Mouse (Mus musculus): ENCODE results near the gene Pcgf6.

The Pcgf6 gene

DNA sequence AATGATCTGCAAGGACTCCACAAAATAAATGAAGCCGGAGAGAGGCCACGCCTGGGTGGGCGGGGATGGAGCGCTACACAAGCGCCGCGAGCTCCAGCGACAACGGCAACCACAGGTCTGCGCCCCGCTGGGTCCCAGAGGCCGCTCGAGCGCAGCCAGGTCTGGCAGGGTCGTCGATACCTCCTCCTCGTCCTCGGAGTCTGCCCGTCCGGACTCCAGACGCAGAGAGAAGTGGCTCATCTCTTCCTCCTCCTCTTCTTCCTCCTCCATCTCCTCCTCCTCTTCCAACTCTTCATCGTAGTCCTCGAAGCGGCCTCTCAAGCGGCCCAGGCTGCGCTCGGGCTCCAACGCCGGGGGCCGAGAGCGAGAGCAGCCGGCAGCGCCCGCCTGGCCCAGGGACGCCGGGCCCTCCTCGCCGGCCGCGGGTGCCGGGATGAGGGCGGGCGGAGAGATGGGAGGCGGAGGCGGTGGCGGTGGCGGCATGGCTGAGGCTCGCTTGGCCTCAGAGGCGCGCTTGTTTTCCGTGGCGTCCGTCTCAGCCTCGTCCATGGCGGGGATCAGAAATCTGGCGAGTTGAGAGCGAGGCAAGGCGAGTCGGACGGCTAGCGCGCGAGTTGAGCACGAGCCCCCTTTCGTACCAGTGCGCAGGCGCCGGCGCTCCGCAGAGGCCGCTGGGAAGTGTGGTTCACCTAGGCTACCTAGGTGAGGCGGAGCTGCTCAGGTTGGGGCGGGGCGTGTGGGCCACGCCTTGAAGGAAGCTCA lies at the start of gene Pcgf6:
Gene Pcgf6, minus strand, starts transcription at position 636 of the 762 bp plus-strand sequence.
- DNase-seq = peak; percentile 76 to 80

DNA sequence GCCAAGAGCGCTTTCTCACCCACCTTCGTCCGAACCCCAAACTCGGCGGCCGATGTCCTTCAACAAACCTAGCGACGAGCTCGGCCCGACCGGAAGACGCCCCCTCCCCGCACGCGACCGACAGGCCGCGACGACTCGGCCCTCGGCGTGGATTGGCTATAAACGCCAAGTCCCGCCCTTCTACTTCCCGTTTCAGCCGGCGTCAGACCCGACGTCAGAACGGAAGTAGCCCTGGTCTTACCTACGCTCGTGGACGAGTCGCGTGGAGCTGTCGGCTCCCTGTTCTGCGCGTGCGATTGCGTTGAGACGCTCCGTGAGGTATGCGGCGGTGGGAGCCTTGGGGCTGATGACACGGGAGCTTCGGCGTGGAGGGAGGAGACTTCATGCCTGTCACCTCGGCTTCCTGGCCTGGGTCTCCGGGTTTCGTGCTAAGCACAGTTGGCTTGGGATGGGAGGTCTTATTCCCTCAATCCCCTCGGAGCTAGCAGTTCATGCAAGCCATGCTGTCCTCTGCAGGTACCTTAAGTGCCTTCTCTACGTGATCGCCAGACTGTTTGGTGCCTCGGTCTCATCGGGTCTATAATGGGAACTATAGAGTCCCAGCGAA lies 39.9 kb upstream of the Pcgf6 start, which contains the start of the genes Usmg5 and Pdcd11:
Gene Usmg5, minus strand, starts transcription at position 98 of the 607 bp plus-strand sequence.
Gene Pdcd11, plus strand, starts transcription at position 219 of the 607 bp plus-strand sequence.
- peak; percentile 88 to 91 for DNase-seq

DNA sequence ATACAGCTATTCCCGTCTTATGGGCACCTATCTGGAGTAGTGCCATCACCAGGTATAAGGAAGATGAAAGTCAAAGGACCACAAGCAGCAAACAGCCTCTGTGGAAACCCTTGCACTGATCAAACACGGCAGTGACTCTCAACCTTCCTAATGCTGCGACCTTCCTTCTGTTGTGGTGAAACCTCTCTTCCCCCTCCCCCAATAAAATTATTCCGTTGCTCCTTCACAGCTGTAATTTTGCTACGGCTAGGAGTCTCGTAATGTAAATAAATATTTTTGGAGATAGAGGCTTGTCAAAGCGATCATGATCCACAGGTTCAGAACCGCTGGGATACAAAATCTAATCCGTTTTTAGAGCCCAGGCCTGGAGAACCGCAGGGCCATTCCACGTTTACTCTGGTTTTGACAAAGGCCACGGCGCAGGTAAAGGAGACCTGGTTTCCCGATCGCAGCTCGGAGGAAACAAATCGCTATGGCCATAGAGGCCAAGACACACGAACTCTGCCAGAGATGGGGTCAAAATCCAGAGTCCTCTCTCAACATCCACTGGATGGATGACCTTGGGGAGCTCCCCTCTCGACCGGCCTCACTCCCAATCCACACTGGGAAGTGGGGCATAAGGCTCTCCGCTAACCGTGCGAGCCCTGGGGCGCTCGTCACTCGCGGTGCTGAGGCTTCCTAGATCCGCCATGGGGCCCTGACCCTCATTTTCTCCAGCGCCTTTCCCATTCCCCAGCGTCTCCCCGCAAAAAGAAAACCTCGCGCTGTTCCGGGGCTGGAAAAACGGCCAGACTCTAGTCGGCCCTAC lies 39.2 kb upstream of the Pcgf6 start:
- no peak for DNase-seq

DNA sequence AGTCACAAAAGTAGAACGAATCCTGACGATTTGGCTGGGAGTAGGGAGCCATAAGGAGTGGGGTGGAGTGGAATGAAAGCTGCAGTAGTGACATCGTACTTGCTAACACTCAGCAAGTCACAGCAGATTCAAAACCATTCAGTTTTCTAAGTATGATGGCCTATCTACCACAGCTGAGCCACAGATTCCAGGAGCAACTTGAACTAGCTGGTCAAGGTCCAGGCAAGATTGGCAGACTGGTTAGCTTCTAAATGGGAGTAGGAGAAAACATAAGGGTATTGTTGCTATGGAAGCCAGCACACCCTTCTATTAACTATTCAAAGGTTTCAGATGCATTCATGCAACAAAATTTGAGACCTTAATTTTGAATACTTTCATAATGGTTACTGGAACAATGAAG lies 37.5 kb upstream of the Pcgf6 start:
- no peak for DNase-seq

DNA sequence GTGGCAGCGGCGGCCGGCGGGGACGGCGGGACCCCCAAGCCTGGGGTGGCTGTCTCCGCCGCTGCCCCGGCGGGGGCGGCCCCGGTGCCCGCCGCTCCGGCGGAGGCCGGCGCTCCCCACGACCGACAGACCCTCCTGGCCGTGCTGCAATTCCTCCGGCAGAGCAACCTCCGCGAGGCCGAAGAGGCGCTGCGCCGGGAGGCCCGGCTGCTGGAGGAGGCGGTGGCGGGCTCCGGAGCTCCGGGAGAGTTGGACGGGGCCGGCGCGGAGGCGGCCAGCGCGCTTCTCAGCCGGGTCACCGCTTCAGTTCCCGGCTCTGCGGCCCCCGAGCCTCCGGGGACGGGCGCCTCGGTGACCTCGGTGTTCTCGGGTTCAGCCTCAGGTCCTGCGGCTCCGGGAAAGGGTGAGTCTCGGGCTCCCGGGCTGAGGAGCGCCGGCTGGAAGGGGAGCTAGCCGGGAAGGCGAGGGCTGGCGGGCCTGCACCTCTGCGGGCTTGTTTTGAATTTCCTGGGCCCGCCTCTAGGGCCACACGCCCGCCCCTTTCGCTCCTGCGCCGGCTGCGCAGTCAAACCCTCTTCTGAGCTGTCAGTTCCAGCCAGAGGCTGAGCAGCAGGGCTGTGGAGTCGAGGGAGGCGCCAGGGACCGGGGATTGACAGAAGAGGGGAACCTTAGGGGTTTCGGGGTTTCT lies 17.4 kb upstream of the Pcgf6 start:
- peak; percentile 75 to 82 for DNase-seq

DNA sequence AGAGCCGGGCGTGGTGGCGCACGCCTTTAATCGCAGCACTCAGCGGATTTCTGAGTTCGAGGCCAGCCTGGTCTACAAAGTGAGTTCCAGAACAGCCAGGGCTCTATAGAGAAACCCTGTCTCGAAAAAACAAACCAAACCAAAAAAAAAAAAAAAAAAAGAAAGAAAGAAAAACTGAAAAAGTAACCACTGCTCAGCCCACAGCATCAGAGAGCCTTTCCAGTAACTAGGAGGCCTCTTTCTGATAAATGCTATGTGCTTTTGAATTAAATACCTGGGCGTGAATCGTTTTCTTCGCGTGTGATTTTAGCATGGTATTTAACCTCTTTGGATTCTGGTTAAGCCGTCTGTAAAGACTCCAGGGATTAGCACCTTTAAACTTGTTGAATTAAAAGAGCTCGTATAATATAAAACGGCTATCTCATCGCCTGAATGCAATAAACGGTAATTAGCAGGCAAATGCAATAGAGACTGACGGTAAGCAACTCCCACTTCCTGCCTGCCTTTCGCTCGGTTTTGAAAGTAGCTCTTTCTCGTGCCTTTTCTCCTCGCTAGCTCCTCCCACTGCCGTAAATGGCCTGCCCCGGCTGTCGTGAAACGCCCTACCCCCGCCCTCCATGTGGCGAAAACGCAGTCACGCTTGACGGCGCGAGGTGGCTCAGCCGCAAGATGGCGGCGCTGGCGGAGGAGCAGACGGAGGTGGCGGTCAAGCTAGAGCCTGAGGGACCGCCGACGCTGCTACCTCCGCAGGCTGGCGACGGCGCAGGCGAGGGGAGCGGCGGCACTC lies 16.6 kb upstream of the Pcgf6 start, which contains the start of gene Taf5:
Gene Taf5, plus strand, starts transcription at position 651 of the 787 bp plus-strand sequence.
- peak; percentile 94 to 97 for DNase-seq

DNA sequence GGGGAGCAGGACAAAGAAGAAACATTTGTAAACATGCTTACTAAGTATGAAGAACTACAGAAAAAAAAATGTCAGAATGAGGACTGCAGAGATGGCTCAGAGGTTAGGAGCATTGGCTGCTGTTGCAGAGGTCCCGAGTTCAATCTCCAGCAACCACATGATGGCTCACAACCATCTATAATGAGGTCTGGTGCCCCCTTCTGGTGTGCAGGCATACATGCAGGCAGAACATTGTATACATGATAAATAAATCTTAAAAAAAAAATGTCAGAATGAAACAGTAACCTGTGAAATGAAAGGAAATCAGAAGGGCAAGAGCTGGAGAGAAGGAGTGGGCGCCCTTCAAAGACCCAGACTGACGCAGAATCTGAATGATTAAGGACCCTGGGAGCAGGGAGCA lies 15.2 kb upstream of the Pcgf6 start:
- DNase-seq = no peak

DNA sequence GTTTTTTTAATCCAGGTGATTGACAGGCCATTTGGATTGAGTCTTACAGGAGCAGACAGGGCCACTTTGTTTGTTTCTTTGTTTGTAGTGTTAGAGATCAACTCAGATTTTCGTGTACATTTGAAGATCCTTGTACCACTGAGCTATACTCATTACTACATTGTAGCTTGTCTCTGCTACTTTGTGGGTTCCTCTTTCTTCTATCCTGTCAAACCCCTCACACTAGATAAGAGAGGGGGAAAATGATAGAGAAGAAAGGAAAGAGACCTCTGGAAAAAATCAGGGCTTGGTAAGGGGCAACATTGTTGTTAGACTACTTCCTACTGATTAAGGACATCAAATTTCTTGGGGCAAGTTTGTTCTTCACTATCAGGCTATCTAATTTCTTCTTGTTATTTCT lies 7.0 kb upstream of the Pcgf6 start:
- no peak for DNase-seq

DNA sequence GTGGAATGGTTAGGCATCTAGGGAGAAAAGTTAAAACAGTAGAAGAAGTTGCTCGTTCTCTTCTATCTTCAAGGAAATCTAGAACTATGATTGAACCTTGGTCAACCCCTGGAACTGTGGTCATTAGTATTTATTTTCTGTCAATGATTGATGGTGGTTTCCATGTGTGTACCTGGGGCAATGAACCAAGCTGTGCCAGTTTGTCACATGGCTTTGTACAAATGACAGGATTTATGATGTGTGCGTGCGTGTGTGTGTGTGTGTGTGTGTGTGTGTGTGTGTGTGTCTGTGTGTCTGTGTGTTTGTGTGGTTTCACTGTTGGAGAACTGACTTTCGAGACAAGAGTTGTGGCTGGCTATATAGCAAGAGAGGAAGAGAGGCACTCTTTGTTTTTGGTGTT lies 2.8 kb upstream of the Pcgf6 start:
- no peak for DNase-seq

DNA sequence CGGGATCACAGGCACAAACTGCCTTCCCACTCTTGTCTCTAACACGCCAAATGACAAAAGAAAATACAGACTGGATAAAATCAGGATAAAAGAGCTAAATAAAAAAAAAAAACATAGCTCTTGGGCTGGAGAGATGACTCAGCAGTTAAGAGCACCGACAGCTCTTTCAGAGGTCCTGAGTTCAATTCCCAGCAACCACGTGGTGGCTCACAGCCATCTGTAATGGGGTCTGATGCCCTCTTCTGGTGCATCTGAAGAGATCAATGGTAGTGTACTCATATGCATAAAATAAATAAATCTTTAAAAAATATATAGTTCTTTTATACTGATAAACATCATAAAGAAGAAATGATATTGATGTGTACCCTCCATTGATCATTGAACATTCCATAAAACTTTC lies 2.2 kb upstream of the Pcgf6 start:
- DNase-seq = no peak

DNA sequence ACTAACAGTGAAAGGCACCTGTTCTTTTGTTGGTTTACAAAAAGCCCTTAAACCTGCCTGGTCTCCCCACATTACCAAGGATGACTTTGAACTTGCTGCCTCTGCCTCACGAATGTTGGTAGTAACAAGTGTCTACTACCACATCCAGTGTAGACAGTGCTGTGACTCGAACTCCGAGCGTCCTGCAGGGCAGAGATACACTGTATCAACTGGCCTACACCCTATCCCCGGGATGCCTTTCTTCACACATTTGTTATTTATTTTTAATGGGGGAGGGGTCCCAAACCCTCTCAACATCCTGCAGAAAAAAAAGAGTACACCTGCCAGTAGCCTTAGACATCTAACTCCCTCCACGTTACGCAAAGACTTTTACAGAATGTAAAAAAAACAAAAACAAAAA lies 866 bp downstream of the Pcgf6 start:
- no peak for DNase-seq

DNA sequence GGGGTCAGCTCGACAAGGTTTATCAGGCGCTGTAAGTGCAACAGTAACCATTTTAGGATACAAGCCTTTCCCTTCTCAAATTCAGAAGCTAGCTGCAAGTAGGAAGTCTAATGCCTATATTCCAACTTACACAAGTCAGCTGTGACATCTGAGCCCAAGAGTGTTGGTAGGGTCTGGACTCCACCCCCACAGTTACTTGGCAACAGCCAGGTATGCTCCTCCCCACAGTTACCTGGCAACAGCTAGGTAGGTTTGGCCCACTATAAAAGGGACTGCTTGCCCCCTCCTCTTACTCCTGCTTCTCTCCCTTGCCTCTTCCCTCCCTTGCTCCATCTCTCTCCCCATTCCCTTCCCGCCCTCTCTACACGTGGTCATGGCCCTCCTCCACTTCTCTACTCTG lies 1.6 kb downstream of the Pcgf6 start:
- DNase-seq = no peak

DNA sequence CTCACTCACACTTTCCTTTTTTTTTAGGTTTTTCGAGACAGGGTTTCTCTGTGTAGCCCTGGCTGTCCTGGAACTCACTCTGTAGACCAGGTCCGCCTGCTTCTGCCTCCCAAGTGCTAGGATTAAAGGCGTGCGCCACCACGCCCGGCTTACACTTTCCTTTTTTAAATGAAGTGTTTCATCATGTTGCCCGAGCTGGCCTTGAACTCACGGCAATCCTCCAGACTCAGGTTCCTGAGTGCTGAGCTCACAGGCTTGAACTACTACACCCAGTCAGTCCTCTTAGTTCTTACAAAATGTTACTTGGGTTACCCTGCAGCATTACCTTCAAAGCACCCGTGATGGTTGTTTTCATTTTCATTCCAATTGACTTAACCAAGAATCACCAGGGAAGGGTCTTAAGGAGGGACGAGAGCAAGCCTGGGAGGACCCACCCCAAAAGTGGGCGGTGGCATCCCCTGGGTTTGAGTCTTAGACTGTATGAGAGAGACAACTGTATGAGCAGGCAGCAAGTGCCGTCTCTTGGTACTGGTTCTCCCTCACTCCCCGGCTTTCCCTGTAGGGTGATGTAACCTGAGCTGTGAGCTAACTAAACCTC lies 3.4 kb downstream of the Pcgf6 start:
- DNase-seq = no peak

DNA sequence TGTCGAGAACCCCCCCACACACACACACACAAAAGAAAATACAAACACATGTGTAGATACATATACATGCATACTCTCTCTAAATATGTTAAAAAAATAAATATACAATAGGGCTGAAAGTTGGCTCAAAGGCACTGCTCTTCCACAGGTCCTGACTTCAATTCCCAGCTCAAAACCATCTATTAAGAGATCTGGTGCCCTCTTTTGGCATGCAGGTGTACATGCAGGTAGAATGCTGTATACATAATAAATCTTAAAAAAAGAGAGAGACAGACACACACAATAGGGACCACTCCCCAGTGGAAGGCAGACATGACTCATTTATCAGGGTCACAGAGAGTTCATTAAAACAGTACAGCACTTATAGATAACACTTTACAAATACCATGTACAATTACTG lies 4.4 kb downstream of the Pcgf6 start:
- DNase-seq = no peak

DNA sequence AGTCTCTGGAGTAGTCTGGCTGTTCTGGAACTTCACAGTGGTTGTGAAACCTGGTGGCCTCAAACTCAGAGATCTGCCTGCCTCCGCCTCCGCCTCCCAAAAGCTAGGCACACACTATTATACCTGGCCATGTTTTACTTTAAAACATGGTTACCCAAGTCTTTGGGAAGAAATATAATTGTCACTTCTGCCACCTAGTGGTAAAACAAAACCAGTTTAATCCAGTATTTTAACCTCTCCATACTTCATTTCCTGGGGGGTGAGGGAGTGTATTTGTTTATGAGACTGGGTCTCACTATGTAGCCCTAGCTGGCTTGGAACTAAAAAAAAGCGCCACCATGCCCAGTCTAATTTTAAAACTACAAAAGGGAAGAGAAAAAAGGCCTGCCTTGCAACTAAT lies 7.1 kb downstream of the Pcgf6 start:
- no peak for DNase-seq

DNA sequence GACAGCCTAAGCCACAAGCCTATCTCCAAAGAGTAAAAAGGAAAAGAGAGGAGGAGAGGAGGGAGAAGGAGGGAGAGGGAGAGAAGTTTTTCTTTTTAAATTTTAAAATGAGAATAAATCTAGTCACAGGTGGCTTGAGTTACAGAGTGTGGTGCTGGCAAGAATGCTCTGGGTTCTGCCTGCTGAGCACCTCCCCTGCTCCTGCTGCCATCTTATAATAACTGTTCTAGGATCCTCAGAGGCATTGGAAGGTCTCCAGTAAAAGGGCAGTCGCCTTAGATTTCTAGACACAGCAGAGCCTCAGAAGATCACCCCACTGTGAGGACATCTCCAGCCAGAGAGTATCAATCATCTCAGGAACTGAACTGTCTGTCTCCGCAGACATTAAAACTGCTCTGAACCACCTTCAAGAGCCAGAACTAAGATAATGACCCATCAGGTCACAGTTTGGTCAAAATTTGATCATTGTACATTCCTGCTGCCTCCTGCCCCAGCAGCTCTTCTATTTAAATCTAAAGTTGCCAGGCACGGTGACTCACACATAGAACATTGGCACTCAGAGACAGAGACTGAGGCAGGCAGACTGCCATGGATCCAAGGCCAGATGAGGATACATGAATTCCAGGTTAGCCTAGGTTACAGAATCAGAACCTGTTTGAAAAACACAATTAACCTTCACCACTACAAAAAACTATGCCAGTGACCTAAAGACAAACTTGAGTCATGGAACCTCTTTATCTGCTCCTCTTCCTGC lies 9.8 kb downstream of the Pcgf6 start:
- no peak for DNase-seq

DNA sequence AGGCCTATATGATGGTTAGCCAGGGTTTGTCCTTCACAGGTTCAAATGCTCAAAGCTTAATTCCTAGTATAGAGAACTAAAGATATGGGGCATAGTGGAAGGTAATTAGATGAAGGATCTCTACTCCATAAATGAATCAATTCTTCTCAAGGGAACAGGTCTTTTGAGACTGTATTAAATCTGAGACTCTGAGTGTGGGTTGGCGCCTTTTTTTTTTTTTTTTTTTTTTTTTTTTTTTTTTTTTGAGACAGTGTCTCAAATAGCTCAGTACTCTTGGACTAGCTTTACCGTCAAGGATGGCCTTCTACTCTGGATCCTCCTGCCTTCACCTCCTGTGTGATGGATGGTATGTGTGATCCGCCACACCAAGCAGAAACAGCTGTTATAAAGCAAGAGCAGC lies 14.1 kb downstream of the Pcgf6 start:
- no peak for DNase-seq

DNA sequence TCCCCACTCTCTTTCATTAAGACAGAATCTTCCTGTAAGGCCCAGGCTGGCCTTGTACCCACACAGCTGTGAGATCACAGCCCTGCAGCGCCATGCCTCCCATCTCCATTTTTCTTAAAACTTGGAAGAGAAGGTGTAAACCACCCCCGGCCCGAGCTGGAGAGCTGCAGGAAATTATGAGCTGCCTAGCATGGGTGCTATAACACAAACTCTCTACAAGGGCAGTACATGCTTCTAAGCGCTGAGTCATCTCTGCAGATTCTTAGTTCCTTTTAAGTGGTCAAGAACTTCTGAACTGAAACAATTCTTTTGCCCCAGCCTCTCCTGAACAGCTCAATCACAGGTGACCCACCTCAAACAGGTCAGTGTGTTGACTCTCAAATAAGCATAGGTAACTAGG lies 15.8 kb downstream of the Pcgf6 start:
- DNase-seq = no peak

DNA sequence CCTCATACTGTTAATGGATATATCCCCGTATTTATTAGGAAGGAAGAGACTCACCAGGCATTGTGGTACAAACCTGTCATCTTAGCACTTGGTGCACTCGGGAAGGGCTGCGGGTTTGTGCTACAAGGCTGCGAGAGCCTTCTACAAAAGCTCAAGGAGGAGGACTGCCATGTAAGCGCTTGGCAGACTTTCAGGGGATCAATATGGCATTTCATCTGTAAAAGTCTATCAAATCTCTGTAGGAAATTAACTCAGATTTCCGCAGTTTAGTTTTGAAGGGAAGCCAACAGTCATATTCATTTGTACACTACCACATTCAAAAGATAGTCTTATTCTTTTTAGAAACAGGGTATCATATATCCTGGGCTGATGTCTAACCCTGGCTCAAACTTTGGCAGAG lies 18.9 kb downstream of the Pcgf6 start:
- DNase-seq = no peak

DNA sequence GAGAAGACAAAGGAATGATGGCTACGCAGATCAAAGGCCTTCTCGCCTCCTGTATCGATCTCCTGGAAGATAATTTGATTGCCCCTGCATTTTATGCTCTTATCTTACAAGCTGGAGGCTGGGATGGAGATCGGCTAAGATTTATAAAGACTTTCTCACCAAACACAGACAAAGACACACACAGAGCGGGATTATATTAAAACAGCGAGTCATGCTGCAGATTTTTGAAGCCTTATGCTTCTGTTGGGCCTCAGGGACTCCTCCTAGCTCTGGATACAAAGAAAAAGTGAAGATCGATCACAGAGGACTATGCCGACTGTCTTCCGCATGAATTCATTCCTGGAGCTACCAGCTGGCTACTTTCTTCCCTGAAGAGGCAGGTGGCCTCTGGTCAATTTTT lies 20.9 kb downstream of the Pcgf6 start:
- no peak for DNase-seq

DNA sequence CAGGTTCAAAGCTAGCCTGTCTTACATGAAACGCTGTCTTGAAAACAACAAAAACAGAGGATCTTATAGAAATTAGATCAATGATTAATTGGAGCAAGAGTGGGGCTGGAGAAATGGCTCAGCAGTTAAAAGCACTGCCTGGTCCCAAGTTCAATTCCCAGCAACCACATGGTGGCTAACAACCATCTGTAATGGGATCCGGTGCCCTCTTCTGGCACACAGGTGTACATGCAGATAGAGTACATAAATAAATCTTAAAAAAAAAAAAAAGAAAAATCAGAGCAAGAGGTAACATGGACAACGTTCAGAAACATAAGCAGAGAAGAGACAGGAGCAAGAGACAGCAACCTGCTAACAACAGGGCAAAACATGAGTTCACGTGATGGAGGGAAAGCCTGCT lies 24.2 kb downstream of the Pcgf6 start:
- no peak for DNase-seq
